Mouse (Mus musculus): ENCODE results near the gene Ocln.

- TF ChIP-seq CTCF (IDR thresholded peaks at IDR 0.05; ENCODE audit: control insufficient read depth, insufficient read depth, insufficient read length) = no peak
- TF ChIP-seq USF1 (IDR thresholded peaks at IDR 0.05; ENCODE audit: low read depth) = no peak
- no peak for TF ChIP-seq MAX (IDR thresholded peaks at IDR 0.05)
- TF ChIP-seq CEBPB (IDR thresholded peaks at IDR 0.05; ENCODE audit: low read depth) = no peak
- no peak for TF ChIP-seq MYOD1 (IDR thresholded peaks at IDR 0.05; ENCODE audit: control insufficient read depth, insufficient read length, low read depth)
- TF ChIP-seq MYOG (IDR thresholded peaks at IDR 0.05; ENCODE audit: control insufficient read depth, extremely low read depth, insufficient read length) = no peak
- no peak for TF ChIP-seq FOSL1 (IDR thresholded peaks at IDR 0.05; ENCODE audit: insufficient read depth, low read length, poor library complexity, severe bottlenecking)
Measured at GRCm38 (mm10) chr13:100552009-100552368, 529 bp downstream of the Ocln start.

Measured in C2C12 (cell line).